Mouse (Mus musculus): Measurements from ENCODE around the gene Bdh2.

GRCm38 (mm10) chr3:135295559-135295958, 14.5 kb downstream of the Bdh2 start:
- TF ChIP-seq CTCF (IDR thresholded peaks at IDR 0.05; ENCODE audit: insufficient read depth, low read depth, low read length) (no peak), POLR2A (IDR thresholded peaks at IDR 0.05; ENCODE audit: insufficient read depth, low read depth, low read length) (no peak)
